Comparison of ENCODE assay signal across 16 mouse cellular contexts in genomic region chr2:134675465-134675864, GRCm38 (mm10). TPM values are rescaled to one million over a fixed set of nuclear protein-coding genes. Genes with fewer than 3 reads are reported as not detected.
A peak's percentile ranks its signal among the peaks of the same experiment; 100 is the strongest.
DNase-seq lines count a peak whose midpoint lies in the region; ATAC-seq lines count a peak whose summit lies in the region.
"Had no signal": no experiment of that assay in that cellular context is flagged by ENCODE, and none has a peak within 500 bp of the region (broad histone marks: within the 10 kb centered on the region; RNA-seq: fewer than 3 reads in every experiment).

No protein-coding gene starts in this region.

- peak; percentile 90 for ATAC-seq in granulocyte monocyte progenitor cell, adult 5-6 weeks (replicated peaks; ENCODE audit: poor library complexity, severe bottlenecking)
- peak; percentile 76 for ATAC-seq in megakaryocyte progenitor cell, adult 5-6 weeks (replicated peaks; ENCODE audit: poor library complexity)
- ATAC-seq: forebrain, embryonic 13.5 days; forebrain, embryonic 15.5 days; forebrain, postnatal 0 days had no signal

- DNase-seq in A20 (ENCODE audit: low read depth, low spot score), result peak; percentile 23
- no peak for DNase-seq in right cerebral cortex, postnatal 10 days (ENCODE audit: low spot score in 2 of 2)
- no peak for DNase-seq in heart, adult 11 months
- DNase-seq: adrenal gland, adult 8-10 months; adrenal gland, postnatal 14 days; adrenal gland, postnatal 36 days; cerebellum, adult 11-12 months; cerebellum, adult 2 months; cerebellum, adult 9-10 months; cerebellum, postnatal 10 days; cerebellum, postnatal 25 days; forebrain, postnatal 0 days had no signal

RNA-seq across cellular contexts. Expression of gene Tmx4, which starts 31.5 kb away (rescaled TPM):
- total RNA-seq in granulocyte monocyte progenitor cell, adult 5-6 weeks (2014; fragmentation: Nextera tagmentation), result 75.2 and 80.9 TPM in 2 replicates
- total RNA-seq in granulocyte monocyte progenitor cell, adult 5-6 weeks (2017), result 158 and 181 TPM in 2 replicates
- total RNA-seq in megakaryocyte progenitor cell, adult 5-6 weeks (2015), result 143 and 145 TPM in 2 replicates
- total RNA-seq in megakaryocyte progenitor cell, adult 5-6 weeks (2017), result 167 and 171 TPM in 2 replicates
